Mouse (Mus musculus): ENCODE data around the gene Tlr5.

DNA sequence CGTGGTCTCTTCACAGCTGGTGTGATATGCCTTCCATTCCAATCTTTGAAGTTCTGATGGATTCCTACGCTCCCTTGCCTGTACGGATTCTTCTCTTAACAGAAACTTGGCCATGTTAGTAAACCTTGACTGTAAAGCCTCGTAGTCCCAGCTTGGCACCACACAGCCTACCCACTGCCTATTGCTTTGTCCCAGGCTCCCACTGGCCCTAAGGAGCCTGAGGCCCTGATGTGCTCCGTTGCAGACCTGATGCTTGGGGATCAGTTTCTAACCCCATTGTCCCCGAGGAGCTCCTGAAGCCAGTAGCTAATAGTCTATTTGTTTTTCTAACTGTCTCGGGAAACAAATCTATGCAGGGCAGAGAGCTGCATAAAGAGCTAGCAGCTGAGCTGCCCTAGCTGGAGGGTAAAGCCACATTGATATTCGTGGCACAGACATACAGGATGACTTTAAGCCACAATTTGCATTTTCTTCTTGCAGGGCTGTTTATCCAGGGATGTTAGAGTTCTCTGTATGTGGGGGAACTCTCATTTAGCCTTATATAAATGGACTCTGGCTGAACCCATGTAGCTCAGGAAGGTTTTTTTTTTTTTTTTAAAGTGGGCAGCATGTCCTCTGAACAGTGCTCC lies 35.8 kb upstream of the Tlr5 start:
- TF ChIP-seq CTCF (conservative IDR thresholded peaks at IDR 0.05; ENCODE audit: low read length) (no peak), NANOG (IDR thresholded peaks at IDR 0.05; ENCODE audit: borderline replicate concordance, low read length) (no peak)
